Mouse (Mus musculus): ENCODE measurements around the gene Tnip3. TPM values are rescaled to one million over a fixed set of nuclear protein-coding genes. Genes with fewer than 3 reads are reported as not detected.
A peak's percentile ranks its signal among the peaks of the same experiment; 100 is the strongest.

Tnip3 gene
- 0.16 TPM in 1 of 2 replicates, not detected in the other for polyA plus RNA-seq (2014; fragmentation: Nextera tagmentation; extraction: Ambion mirVana)

- no peaks in the 10 kb centered on the region for H3K4me1 ChIP-seq (replicated peaks; ENCODE audit: control insufficient read depth, insufficient read depth, low read length)
- H3K27ac ChIP-seq (ENCODE audit: low read depth, low read length), result no peak within 1 kb of the TSS
- no peak for ATAC-seq (replicated peaks; ENCODE audit: low FRiP score)
- no peak for DNase-seq (ENCODE audit: low spot score)
- no peaks in the 10 kb centered on the region for H3K9me3 ChIP-seq (ENCODE audit: control insufficient read depth, low read length)
- 85% methylated on average over 5 of the region's 5 CpGs for WGBS
- H3K4me3 ChIP-seq (ENCODE audit: low read depth, low read length), result no peak within 1 kb of the TSS
- no peak within 1 kb of the TSS for H3K4me2 ChIP-seq
- no peaks in the 10 kb centered on the region for H3K36me3 ChIP-seq (ENCODE audit: control insufficient read depth, insufficient read depth, low read length)
- no peak within 1 kb of the TSS for H3K9ac ChIP-seq (ENCODE audit: low read depth, low read length)
- H3K27me3 ChIP-seq (replicated peaks; ENCODE audit: control insufficient read depth, insufficient read depth, low read length), result no peaks in the 10 kb centered on the region
Measured at GRCm38 (mm10) chr6:65525192-65525591, at the start of gene Tnip3. Tnip3 (plus strand) TSS chr6:65525313.

- DNase-seq (ENCODE audit: low spot score) (no peak), ATAC-seq (replicated peaks; ENCODE audit: low FRiP score) (no peak)
Measured at GRCm38 (mm10) chr6:65498786-65499185, 26.3 kb upstream of the Tnip3 start.

GRCm38 (mm10) chr6:65510051-65510669, 15.0 kb upstream of the Tnip3 start:
- no peak overlapping the region for H3K4me2 ChIP-seq
- 39% methylated on average over 4 of the region's 4 CpGs for WGBS
- H3K4me1 ChIP-seq (replicated peaks; ENCODE audit: control insufficient read depth, insufficient read depth, low read length), result no peaks in the 10 kb centered on the region
- H3K27me3 ChIP-seq (replicated peaks; ENCODE audit: control insufficient read depth, insufficient read depth, low read length), result no peaks in the 10 kb centered on the region
- no peak overlapping the region for H3K27ac ChIP-seq (ENCODE audit: low read depth, low read length)
- no peak overlapping the region for H3K9ac ChIP-seq (ENCODE audit: low read depth, low read length)
- DNase-seq (ENCODE audit: low spot score) (no peak), ATAC-seq (replicated peaks; ENCODE audit: low FRiP score) (peak; percentile 65; the same call in 1 of the 2 replicates)
- no peaks in the 10 kb centered on the region for H3K9me3 ChIP-seq (ENCODE audit: control insufficient read depth, low read length)
- H3K36me3 ChIP-seq (ENCODE audit: control insufficient read depth, insufficient read depth, low read length), result no peaks in the 10 kb centered on the region
- H3K4me3 ChIP-seq (ENCODE audit: low read depth, low read length), result no peak overlapping the region

More at GRCm38 (mm10) chr6:65498786-65499185, 26.3 kb upstream of the Tnip3 start:
- H3K4me2 ChIP-seq, result no peak overlapping the region
- no peaks in the 10 kb centered on the region for H3K27me3 ChIP-seq (replicated peaks; ENCODE audit: control insufficient read depth, insufficient read depth, low read length)
- H3K4me1 ChIP-seq (replicated peaks; ENCODE audit: control insufficient read depth, insufficient read depth, low read length), result no peaks in the 10 kb centered on the region
- H3K9ac ChIP-seq (ENCODE audit: low read depth, low read length), result no peak overlapping the region
- H3K9me3 ChIP-seq (ENCODE audit: control insufficient read depth, low read length), result no peaks in the 10 kb centered on the region
- H3K27ac ChIP-seq (ENCODE audit: low read depth, low read length), result no peak overlapping the region
- H3K4me3 ChIP-seq (ENCODE audit: low read depth, low read length), result no peak overlapping the region
- H3K36me3 ChIP-seq (ENCODE audit: control insufficient read depth, insufficient read depth, low read length), result no peaks in the 10 kb centered on the region

DNA sequence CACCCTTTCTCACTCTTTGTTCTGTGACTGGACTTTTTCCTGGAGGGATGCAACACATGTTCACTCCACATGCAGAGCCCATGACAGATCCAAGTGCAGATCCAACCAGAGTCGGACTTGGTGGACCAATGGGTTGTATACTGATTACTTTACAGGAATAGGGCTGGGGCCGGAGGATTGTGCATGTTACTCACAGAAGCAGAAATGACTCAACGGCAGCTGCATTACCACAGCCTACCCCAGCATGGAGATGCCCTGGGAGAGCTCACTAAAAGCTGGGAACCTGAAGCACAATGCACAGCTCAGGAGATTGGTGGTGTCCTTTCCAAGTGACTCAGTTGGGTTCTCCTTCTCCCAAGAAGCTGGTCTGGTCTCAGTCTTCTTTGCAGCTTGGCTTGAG, 11.3 kb upstream of the Tnip3 start:
- H3K27ac ChIP-seq (ENCODE audit: low read depth, low read length), result no peak overlapping the region
- ATAC-seq (replicated peaks; ENCODE audit: low FRiP score) (no peak), DNase-seq (ENCODE audit: low spot score) (no peak)
- no peak overlapping the region for H3K4me3 ChIP-seq (ENCODE audit: low read depth, low read length)
- 84% methylated on average over 3 of the region's 3 CpGs for WGBS
- H3K4me1 ChIP-seq (replicated peaks; ENCODE audit: control insufficient read depth, insufficient read depth, low read length), result no peaks in the 10 kb centered on the region
- no peak overlapping the region for H3K4me2 ChIP-seq
- H3K36me3 ChIP-seq (ENCODE audit: control insufficient read depth, insufficient read depth, low read length), result no peaks in the 10 kb centered on the region
- no peaks in the 10 kb centered on the region for H3K9me3 ChIP-seq (ENCODE audit: control insufficient read depth, low read length)
- no peak overlapping the region for H3K9ac ChIP-seq (ENCODE audit: low read depth, low read length)
- no peaks in the 10 kb centered on the region for H3K27me3 ChIP-seq (replicated peaks; ENCODE audit: control insufficient read depth, insufficient read depth, low read length)

- H3K9me3 ChIP-seq (ENCODE audit: control insufficient read depth, low read length), result no peaks in the 10 kb centered on the region
- H3K4me2 ChIP-seq, result no peak overlapping the region
- no peak for DNase-seq (ENCODE audit: low spot score)
- H3K4me3 ChIP-seq (ENCODE audit: low read depth, low read length), result no peak overlapping the region
- no peak for ATAC-seq (replicated peaks; ENCODE audit: low FRiP score)
- no peaks in the 10 kb centered on the region for H3K36me3 ChIP-seq (ENCODE audit: control insufficient read depth, insufficient read depth, low read length)
- WGBS, result 72% methylated on average over 8 of the region's 8 CpGs
- H3K4me1 ChIP-seq (replicated peaks; ENCODE audit: control insufficient read depth, insufficient read depth, low read length), result no peaks in the 10 kb centered on the region
- no peak overlapping the region for H3K9ac ChIP-seq (ENCODE audit: low read depth, low read length)
- H3K27ac ChIP-seq (ENCODE audit: low read depth, low read length), result no peak overlapping the region
- H3K27me3 ChIP-seq (replicated peaks; ENCODE audit: control insufficient read depth, insufficient read depth, low read length), result no peaks in the 10 kb centered on the region
Measured at GRCm38 (mm10) chr6:65516759-65517158, 8.4 kb upstream of the Tnip3 start.

- no peak overlapping the region for H3K4me2 ChIP-seq
- WGBS, result 90% methylated on average over 3 of the region's 3 CpGs
- no peak overlapping the region for H3K27ac ChIP-seq (ENCODE audit: low read depth, low read length)
- H3K9me3 ChIP-seq (ENCODE audit: control insufficient read depth, low read length), result no peaks in the 10 kb centered on the region
- DNase-seq (ENCODE audit: low spot score) (no peak), ATAC-seq (replicated peaks; ENCODE audit: low FRiP score) (no peak)
- H3K36me3 ChIP-seq (ENCODE audit: control insufficient read depth, insufficient read depth, low read length), result no peaks in the 10 kb centered on the region
- no peaks in the 10 kb centered on the region for H3K4me1 ChIP-seq (replicated peaks; ENCODE audit: control insufficient read depth, insufficient read depth, low read length)
- no peak overlapping the region for H3K9ac ChIP-seq (ENCODE audit: low read depth, low read length)
- no peak overlapping the region for H3K4me3 ChIP-seq (ENCODE audit: low read depth, low read length)
- no peaks in the 10 kb centered on the region for H3K27me3 ChIP-seq (replicated peaks; ENCODE audit: control insufficient read depth, insufficient read depth, low read length)
Measured at GRCm38 (mm10) chr6:65520821-65521220, 4.3 kb upstream of the Tnip3 start.

- no peaks in the 10 kb centered on the region for H3K27me3 ChIP-seq (replicated peaks; ENCODE audit: control insufficient read depth, insufficient read depth, low read length)
- ATAC-seq (replicated peaks; ENCODE audit: low FRiP score) (no peak), DNase-seq (ENCODE audit: low spot score) (no peak)
- no peak overlapping the region for H3K4me3 ChIP-seq (ENCODE audit: low read depth, low read length)
- WGBS, result 42% methylated on average over 1 of the region's 1 CpGs
- no peaks in the 10 kb centered on the region for H3K4me1 ChIP-seq (replicated peaks; ENCODE audit: control insufficient read depth, insufficient read depth, low read length)
- H3K9ac ChIP-seq (ENCODE audit: low read depth, low read length), result no peak overlapping the region
- H3K36me3 ChIP-seq (ENCODE audit: control insufficient read depth, insufficient read depth, low read length), result no peaks in the 10 kb centered on the region
- H3K4me2 ChIP-seq, result no peak overlapping the region
- no peaks in the 10 kb centered on the region for H3K9me3 ChIP-seq (ENCODE audit: control insufficient read depth, low read length)
- H3K27ac ChIP-seq (ENCODE audit: low read depth, low read length), result no peak overlapping the region
Measured at GRCm38 (mm10) chr6:65527892-65528291, 2.8 kb downstream of the Tnip3 start.

DNA sequence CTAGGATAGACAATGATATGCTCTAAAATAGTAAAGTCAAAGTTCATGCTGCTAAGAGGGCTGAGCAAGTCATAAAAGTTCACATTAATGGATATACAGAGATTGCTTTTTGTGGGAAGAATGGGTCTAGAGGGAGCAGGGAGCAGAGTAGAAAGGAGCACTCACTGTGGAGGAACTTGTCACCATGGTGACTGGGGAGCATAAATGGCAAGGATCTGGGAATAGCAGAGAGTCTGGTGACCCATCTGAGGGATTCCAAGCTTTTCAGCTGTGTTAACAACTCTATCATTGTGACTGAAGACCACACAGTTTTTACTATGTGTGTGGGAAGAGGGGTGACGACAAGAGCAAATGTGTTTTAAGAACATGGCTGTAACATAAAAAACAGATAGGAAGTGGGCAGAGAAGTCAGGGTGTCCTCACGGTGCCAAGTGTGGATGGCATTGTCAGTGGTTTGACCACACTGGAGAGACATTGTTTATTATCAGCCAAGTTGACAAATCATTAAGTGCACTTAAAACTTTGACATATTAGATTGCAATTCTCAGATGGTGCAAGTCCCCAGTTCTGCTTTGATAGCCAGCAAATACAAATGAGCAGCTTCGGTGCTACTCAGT, 6.2 kb downstream of the Tnip3 start:
- Histone ChIP-seq H3K4me3 (ENCODE audit: low read depth, low read length) (no peak overlapping the region), H3K36me3 (ENCODE audit: control insufficient read depth, insufficient read depth, low read length) (no peaks in the 10 kb centered on the region), H3K27ac (ENCODE audit: low read depth, low read length) (no peak overlapping the region), H3K4me2 (no peak overlapping the region), H3K4me1 (replicated peaks; ENCODE audit: control insufficient read depth, insufficient read depth, low read length) (no peaks in the 10 kb centered on the region), H3K9me3 (ENCODE audit: control insufficient read depth, low read length) (no peaks in the 10 kb centered on the region), H3K27me3 (replicated peaks; ENCODE audit: control insufficient read depth, insufficient read depth, low read length) (no peaks in the 10 kb centered on the region), H3K9ac (ENCODE audit: low read depth, low read length) (no peak overlapping the region)
- ATAC-seq (replicated peaks; ENCODE audit: low FRiP score) (no peak), DNase-seq (ENCODE audit: low spot score) (no peak)
- WGBS, result 68% methylated on average over 3 of the region's 3 CpGs

- Histone ChIP-seq H3K4me2 (no peak overlapping the region), H3K9me3 (ENCODE audit: control insufficient read depth, low read length) (no peaks in the 10 kb centered on the region), H3K9ac (ENCODE audit: low read depth, low read length) (no peak overlapping the region), H3K4me3 (ENCODE audit: low read depth, low read length) (no peak overlapping the region), H3K27ac (ENCODE audit: low read depth, low read length) (no peak overlapping the region), H3K36me3 (ENCODE audit: control insufficient read depth, insufficient read depth, low read length) (no peaks in the 10 kb centered on the region), H3K4me1 (replicated peaks; ENCODE audit: control insufficient read depth, insufficient read depth, low read length) (no peaks in the 10 kb centered on the region), H3K27me3 (replicated peaks; ENCODE audit: control insufficient read depth, insufficient read depth, low read length) (no peaks in the 10 kb centered on the region)
- DNase-seq (ENCODE audit: low spot score) (no peak), ATAC-seq (replicated peaks; ENCODE audit: low FRiP score) (no peak)
- 94% methylated on average over 1 of the region's 1 CpGs for WGBS
Measured at GRCm38 (mm10) chr6:65533687-65534086, 8.6 kb downstream of the Tnip3 start.

Data from liver, embryonic 11.5 days (tissue).